Mouse (Mus musculus) thymus, postnatal 14 days (tissue): Measurements from ENCODE around the gene Sprn.
"Not testable (repeated sequence)": the region's sequence is repeated elsewhere in the genome, so short reads cannot be mapped to it uniquely, and the experiment has no call there.

Experiments used
- DNase-seq: peaks from one replicate; pipeline ENCODE4 v3.0.0; 2021

Gene Sprn

DNA sequence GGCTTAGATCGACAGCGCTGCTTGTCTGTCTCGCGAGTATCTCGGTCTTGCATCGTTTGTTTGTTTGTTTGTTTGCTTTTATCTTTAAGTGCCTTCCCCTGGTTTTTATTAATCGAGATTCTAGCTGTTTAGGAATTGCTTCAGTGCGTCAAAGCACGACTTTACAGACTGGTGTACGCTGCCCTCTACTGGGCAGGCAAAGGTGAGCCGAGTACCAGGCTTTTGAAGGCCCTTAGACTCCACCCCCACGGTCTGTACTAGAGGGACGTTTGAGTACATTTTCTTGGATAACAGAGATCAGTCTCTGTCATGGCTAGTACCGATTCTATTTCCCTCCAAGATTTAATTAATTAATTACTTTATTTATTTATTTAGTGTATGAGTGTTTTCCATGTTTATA is 13.3 kb downstream of the Sprn start:
- peak; percentile 77 for DNase-seq

- DNase-seq, result no peak
Measured at GRCm38 (mm10) chr7:140138021-140138310, 16.7 kb downstream of the Sprn start.

GRCm38 (mm10) chr7:140137135-140138020 is 17.3 kb downstream of the Sprn start, which contains the start of gene Mtg1:
Gene Mtg1, plus strand, starts transcription at chr7:140137564.
- DNase-seq, result peak; percentile 95

DNA sequence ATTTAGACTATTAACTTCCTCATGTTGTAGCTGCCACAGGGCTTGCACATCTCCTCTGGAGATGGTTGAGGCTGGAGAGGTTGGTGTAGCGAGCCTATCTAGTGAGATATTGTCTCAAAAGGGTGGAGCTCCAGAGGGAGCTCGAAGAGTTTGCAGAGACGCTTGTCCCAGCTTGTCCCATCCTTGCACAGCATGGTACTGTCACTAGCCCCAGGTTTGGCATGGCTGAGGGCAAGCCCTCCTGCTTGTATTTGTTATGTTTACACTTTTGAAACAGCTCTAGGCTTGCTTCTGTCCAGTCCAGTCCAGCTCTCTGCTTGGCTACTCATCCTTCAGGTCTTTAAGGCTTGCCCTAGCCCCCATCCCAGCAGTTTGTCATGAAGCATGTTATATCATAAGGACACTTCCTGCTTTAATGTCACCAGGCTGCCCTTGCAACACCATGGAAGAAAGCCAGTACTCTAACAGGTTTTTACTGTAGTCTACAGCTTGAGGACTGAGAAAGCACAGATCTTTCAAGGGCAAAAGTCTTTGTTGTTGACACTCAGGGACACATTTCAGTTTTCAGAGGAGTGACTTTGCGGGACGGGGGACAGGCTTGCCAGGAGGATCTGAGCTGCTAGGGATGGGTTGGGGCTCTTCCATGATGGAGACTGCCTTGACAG is 19.4 kb downstream of the Sprn start:
- DNase-seq, result no peak

- not testable (repeated sequence) for DNase-seq
Measured at GRCm38 (mm10) chr7:140134033-140134432, 20.6 kb downstream of the Sprn start.

DNA sequence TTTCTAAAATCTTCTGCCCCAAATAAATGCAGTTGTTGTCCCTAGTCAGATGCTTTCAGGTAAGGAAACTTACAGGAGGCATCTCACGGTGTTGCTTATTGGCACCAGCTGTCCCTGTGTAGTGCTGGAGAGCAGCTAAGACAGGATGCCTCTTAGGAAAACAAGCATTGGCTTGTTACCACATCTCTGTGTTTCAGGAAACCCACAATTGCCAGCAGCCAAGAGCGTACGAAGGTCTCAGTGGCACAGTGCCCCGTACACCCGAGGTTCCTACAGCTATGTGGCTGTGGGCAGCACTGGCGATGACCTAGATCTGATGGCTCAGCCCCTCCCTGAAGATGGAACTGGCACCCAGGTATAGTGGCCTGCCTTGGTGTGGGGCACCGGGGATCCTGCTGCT is 22.5 kb downstream of the Sprn start:
- DNase-seq, result not testable (repeated sequence)

- no peak for DNase-seq
Measured at GRCm38 (mm10) chr7:140127911-140128310, 26.8 kb downstream of the Sprn start.

- DNase-seq, result no peak
Measured at GRCm38 (mm10) chr7:140126934-140127333, 27.7 kb downstream of the Sprn start.

- no peak for DNase-seq
Measured at GRCm38 (mm10) chr7:140126022-140126350, 28.7 kb downstream of the Sprn start.

DNA sequence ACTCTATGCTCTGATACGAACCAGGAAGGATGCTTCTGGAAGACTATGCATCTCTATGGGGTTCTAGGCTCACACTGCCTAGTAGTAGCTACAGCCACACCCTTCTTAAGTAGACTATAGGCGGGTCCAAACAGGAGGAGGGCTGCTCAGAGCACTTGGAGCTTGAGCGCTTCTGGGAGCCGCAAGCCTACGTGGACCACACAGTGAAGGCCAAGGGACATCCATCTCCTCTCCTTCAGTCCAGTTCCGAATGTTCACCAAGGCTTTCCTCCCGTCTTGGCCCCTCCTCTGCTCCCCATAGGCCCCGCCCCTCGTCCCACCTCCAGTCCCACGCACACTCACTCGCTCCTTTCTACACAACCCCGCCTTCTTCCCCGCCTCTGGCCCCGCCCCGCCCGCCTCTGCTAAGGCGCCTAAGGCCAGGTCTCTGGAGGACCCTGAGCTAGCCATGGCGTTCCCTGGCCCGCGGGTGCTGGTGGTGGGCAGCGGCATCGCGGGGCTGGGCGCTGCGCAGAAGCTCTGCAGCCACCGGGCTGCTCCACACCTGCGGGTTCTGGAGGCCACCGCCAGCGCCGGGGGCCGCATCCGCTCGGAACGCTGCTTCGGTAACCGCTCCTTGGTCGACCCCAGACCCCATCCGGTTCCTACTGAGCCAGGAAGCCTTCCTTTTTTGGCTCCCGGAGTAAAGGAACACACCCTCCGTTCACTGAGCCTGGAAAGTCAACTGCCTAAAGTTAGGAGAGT is 29.2 kb downstream of the Sprn start:
- DNase-seq, result peak; percentile 94

DNA sequence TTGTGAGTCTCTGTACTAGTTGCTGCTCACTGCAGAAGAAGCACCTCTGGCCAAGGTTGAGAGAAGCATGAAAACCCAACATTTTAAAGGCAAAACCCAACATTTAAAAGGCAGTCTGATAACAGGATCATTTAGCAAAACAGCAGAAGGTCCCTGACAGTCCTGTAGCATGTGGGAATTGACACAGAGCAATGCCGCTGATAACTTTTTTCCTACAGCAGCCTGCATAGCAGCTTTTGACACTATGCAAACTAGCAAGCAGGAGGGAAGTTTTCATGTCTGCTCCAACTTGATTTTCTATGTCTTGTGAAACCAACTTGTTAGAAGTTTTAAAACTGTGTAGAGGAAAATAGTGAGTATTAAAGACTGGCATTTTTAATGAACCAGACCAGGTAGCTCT is 30.3 kb downstream of the Sprn start:
- DNase-seq, result no peak

DNA sequence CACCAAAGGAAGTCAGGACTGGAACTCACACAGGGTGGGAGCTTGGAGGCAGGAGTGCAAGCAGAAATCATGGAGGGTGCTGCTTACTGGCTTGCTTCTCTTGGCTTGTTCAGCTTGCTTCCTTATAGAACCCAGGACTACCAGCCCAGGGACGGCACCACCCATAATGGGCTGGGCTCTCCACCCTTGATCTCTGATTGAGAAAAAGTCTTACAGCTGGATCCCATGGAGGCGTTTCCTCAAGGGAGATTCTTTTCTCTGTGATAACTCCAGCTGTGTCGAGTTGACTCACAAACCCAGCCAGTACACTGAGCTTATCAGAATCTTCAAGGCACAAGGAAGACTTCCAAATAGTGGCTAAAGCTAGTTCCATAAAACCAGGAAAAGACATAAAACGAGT is 31.9 kb downstream of the Sprn start:
- no peak for DNase-seq

DNA sequence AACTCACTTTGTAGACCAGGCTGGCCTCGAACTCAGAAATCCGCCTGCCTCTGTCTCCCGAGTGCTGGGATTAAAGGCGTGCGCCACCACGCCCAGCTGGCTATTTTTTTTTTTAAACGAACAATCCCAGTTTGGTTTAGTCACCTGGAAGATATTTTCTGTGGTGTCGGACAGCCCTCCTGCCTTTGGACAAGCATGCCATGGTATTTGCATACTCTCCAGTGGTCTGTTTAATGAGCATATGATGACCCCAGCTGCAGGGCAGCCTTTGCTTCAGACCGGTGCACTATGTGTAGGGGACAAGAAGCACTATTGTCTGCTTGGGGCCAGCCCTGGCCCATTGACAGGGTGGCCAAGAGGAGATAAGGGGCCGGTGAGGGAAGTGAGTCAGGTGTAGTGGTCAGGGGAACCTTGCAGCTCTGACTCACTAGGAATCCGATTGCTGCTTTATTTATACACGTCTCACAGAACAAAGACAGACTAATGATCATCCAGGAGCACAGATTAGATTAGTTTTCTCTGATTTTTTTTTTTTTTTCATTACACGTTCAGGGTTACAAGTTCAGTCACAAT is 33.3 kb downstream of the Sprn start:
- no peak for DNase-seq

DNA sequence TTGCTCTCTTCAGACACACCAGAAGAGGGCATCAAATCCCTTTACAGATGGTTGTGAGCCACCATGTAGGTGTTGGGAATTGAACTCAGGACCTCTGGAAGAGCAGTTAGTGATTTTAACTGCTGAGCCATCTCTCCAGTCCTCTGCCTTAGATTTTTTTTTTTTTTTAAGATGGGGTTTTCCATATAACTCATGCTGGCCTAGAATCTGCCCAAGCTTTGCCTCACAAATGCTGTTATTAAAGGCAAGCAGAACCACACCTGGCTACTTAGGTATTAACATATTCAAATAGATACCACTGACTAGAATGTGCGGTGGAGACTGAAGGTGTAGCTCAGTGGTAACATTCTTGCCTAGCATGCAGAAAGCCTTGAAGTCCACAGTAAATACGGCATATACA is 34.2 kb downstream of the Sprn start:
- no peak for DNase-seq

DNA sequence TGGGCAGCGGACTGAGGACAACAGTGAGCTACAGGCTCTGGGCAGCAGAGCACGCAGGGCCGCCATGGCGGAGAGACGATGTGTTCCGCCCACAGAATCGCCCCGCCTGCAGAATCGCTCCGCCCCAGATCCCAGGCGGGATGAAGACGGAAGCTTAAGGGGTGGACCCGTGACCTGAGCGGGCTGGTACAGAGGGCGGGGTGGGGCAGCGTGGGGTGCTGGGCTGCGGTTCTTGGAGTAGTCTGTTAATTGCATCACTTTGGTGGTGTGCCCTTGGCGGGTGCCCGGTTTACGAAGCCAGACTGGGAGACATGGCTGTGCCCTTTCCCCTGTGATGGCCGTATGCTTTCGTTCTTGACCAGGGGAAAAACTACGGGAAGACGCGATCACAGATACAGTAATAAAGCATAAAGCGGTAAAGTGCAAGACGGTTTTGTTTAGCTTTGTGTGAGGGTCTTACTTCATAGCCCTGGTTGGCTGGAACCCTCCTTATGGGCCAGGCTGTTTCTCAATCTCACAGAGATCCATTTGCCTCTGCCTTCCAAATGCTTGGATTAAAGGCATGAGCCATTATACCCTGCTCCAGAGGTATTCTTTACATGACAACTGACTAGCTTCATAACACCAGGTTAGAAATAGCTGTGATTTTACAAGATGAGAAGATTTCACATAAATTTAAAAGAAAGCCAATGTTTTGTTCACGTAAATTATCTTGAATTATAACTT is 38.2 kb downstream of the Sprn start, which contains the start of gene Echs1:
Gene Echs1 (minus strand): TSS at position 148 of the 726 bp plus-strand sequence.
- peak; percentile 89 for DNase-seq

GRCm38 (mm10) chr7:140115583-140116328 is 38.9 kb downstream of the Sprn start, which contains the start of gene Paox:
Gene Paox, plus strand, starts transcription at chr7:140115799.
- no peak for DNase-seq

GRCm38 (mm10) chr7:140111943-140112342 is 42.7 kb downstream of the Sprn start:
- no peak for DNase-seq

- no peak for DNase-seq
Measured at GRCm38 (mm10) chr7:140104009-140104408, 50.7 kb downstream of the Sprn start.

DNA sequence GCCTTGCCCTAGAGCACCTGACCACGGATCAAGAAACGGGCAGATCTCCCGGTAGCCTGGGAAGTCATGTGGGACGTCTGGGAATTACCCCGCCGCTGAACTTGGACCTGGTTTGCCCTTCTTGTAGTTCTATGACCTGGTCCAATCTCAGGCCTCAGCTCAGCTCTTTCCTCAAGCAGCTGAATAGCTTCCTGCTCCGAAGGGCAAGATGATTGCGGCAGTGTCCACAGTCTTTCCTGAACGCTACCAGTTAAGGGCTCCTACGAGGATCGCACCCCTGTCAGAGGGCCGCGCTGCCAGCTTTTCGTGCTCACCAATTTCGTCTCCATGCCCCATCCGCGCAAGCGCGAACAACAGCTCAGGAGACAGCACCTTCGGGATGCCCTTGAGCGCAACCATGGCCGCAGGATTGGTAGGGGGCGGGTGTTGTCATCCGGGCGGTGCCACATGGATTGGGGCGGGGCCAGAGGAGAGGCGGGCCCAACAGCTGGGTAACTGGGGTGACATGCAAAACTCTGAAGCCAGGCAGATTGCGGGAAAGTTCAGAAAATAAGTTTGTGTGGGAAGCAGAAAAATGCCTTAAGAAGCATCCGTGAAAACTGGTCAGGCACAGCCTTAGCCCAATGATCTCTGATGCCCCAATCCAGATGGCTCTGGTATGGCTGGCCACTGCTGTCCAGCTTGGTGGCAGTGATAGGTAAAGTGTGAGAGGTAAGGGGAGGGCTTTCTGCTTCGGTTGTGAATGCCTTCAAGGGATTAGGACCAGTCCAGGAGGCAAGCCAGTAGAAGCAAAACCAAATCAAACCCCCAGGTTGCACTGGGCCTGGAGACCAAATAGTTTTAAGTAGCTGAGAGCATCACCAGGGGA is 52.5 kb downstream of the Sprn start, which contains the start of gene Fuom:
Gene Fuom (minus strand): TSS at position 449 of the 868 bp plus-strand sequence.
- DNase-seq, result peak; percentile 90

GRCm38 (mm10) chr7:140101498-140101897 is 53.2 kb downstream of the Sprn start:
- DNase-seq, result no peak
